Mouse (Mus musculus): ENCODE results near the gene Rasgrp4.

- no peak for TF ChIP-seq POLR2A (IDR thresholded peaks at IDR 0.05; ENCODE audit: low read depth, low read length)
- no peak for TF ChIP-seq CTCF (conservative IDR thresholded peaks at IDR 0.05; ENCODE audit: insufficient read depth, insufficient read length, low read depth, low read length)
These were observed 37.0 kb downstream of the Rasgrp4 start for GRCm38 (mm10) chr7:29171562-29172097.

All from kidney, adult 2 months (tissue).